Mouse (Mus musculus) liver, adult (tissue): ENCODE measurements around the gene Cdh13.

Experiments
- GATA4 ChIP-seq: IDR thresholded peaks from 2 replicates; pipeline ENCODE4 v1.6.1; 2014; ENCODE audit warnings: mild to moderate bottlenecking, low read length; ENCODE audit not compliant: insufficient replicate concordance

The Cdh13 gene

DNA sequence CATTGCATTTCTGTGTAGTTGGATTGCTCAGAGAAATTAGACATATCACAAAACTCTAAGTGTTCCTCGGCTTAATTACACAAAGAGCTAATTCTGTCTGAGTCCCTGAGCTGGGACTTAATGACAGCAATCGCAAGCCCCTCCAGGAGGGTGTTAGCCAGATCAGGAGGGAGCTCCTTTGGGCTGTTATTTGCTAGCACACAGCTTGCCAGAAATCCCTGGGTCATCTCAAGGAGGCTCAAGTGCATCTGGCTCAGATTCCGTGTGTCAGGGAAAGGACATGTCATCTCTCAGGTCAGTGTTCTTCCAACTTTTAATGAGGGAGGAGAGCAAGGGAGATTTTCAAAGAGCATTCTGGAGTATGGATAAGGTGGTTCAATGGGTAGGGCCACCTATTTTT lies 154.3 kb downstream of the Cdh13 start:
- TF ChIP-seq GATA4, result no peak

DNA sequence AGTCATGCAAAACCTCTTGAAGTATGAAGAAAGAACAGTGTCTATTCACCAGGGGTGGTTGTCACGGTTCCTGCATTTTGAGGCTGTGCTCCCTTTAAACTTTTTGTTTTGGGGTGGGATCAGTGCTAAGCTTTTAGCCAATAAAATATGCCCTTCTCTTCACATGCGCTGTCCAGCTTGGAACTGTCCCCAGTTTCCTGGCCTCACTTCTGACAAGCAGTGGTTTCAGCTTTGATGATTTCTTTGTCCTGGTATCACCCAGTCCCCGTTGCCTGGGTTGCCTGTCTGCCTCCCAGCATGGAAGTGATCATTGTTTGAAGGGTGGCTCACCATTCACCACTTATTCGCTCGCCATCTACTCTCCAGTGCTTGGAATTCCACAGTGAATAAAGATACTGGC lies 156.3 kb downstream of the Cdh13 start:
- no peak for TF ChIP-seq GATA4

DNA sequence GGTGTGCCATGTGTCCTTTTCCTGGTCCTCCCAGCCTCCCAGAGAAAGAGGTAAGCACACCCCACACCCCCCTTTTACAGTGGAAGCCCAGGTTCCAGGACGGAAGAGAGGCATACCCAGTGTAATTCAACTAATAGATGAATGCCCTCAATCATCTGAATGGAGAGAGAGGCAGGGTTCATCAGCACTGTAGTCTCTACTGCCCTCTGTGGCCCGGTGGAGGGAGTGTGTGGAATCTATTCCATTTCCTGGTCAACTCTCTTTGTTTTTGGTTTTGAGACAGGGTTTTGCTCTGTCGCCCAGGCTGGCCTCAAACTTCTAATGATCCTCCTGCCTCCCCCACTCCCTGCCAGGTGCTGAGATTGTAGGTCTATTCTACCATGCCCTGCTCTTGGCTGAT lies 159.8 kb downstream of the Cdh13 start:
- no peak for TF ChIP-seq GATA4

DNA sequence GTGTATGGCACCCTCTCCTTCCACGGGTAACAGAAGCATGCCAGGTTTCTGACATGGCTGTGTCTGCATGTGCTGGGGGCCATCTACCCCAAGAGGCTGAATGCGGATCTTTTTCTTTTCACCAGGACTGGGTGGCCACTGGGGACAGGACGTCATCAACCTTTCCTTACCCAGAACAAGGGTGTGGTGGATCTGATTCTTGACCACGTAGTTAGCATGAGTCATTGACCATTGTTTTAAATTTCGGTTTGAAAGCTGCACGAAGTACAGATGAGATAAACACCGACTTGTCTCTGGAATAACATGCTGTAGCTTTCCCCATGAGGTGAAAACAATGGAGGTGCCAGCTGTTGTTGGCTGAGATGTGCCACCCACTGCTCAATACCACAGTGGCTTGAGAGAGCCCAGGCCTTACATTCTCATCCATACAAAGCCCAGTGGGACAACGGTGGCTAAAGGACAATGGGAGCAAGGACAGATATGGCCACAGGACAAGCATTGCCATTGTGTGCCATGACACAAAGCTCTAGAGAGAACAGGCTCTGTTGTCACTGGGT lies 161.2 kb downstream of the Cdh13 start:
- no peak for TF ChIP-seq GATA4

DNA sequence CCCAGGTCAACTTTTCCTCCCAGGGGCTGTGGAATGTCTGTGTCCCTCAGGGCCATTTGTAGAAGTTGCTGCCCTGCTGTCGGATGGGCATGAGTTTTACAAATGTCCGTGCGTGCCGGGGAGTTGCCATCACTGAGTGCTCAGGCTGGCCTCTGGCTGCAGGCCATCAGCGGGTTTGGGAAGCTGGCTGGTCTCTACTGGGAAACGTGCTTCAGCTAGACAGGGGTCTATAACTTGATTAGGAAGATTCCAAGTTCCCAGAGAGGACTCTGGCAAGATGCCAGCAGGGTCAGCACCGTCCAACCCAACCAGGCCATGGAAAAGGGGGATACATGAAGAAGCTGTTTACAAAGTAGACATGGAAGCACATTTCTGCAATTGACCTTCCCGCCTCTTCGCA lies 163.0 kb downstream of the Cdh13 start:
- no peak for TF ChIP-seq GATA4

DNA sequence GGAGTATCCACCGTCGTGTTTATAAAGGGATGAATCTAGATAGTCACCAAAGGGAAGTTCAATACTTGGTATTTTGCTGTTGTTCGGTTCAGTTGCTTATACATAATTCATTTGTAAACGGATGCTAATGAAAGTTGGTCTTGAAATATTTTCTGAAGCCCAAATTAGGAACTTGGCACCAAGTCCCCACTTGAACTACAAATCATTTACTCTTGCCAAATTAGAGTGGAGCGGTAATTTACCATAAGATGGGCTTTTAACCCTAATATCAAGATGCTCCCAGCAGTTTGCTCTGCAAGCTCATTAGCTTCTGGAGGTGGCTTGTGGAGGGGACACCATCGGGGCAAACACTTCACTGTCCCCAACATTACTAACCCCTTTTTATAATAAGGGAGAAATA lies 164.5 kb downstream of the Cdh13 start:
- TF ChIP-seq GATA4, result no peak

DNA sequence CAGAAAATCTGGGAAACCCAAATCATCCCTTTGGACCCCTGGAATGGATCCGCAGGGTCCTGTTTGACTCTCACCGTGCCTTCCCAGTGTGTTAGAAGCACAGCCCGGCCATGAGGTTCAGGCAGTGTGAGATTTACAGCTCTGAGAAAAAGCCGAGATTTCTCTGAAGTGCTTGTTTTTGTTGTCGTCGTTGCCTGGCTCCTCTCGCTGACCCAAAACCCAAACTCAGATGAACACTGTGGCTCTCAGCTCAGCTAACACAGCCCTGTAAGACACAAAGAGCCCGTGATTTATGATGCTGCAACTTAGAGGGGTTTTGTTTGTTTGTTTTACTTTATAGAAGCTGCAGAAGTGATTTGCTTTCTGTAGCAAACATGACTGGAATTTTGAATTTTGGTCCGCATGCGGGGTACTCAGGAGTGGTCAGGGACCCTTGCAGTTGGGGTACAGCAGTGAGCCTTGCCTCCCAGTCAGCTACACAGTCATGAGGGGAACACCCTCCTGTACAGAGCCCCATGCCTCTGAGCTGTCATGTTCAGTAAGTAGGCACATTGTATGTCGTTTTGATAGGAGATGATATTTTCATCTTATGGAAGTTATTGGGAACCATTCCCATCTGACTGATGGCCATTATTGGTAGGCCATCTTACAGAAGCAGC lies 169.0 kb downstream of the Cdh13 start:
- no peak for TF ChIP-seq GATA4

DNA sequence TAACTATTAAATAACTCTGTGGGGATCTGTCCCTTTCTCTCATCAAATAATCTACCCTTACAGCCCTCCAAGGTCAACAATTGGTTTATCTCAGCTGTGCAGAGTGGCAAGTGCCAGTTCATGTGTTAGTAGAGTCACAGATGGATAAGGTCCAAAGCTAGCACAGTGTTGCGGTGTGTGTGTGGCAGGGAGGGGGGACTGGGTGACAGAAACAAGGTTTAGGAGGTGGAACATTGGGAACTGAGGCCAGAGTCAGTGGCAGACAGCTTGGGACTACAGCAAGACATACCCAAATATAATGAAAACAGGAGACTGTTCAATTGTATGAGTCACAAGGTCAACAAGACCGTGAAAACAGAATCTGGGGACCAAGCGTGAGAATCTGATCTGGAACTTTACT lies 171.7 kb downstream of the Cdh13 start:
- no peak for TF ChIP-seq GATA4

DNA sequence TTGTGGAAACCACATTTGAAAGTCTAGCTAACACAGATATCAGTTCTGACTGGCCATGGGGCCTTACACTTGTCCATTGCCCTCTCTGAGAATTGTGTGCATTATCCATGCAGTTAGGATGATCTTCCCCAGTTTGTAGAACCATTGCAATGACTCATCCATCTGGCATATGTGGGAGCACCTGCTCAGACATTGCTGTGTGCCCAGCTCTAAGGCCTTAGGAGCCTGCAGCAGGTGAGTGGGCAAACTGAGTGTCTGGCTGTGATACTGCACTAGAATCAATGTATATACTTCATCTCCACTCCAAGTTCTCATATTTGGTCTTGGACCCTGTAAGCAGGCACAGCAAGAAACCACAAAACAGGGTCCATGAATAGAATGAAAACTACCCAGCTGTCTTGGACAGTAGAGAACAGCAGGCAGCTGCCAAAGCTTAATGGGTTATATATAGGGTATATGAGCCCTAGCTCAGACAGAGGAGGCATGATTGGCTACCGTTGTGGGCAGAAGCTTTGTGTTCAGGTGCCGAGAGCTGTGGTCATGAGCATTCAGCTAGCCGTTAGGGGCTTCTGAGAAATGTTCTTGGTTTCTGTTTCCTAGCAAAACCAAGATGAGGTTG lies 181.9 kb downstream of the Cdh13 start:
- TF ChIP-seq GATA4, result no peak

DNA sequence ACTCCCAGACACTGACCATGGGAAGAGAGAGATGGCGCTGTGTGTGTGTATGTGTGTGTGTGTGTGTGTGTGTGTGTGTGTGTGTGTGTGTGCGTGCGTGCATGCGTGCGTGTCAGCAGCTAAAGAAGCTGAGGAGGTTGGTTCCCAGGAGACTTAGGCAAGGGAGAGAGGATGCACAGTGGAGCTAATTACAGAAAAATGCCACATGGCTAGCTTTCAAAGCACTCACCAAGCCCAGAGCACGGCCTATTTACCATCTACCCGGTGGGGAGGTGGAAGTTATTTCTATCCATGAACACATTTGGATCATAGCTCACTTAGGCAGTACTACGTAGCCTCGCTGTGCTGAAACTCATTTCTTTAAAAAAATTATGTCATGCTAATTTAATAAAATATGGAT lies 194.1 kb downstream of the Cdh13 start:
- TF ChIP-seq GATA4, result no peak

DNA sequence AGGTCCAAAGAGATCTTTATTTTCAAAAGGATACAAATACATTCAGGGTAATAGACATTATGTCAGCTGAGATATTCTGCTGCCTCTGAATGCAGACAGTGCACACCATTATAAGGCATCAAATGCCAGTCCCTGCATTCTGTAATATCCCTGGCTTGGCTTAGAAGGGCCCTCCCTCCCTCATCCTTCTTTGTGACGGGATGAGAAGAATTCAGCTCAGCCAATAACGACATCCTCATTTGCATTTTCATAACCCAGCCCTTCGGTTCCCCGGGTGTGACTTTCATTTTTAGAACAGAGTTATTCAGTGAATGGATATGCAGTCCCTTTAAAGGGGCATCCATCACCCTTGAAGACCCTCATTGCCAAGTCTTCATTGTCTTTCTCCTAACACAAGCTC lies 205.2 kb downstream of the Cdh13 start:
- TF ChIP-seq GATA4, result no peak

DNA sequence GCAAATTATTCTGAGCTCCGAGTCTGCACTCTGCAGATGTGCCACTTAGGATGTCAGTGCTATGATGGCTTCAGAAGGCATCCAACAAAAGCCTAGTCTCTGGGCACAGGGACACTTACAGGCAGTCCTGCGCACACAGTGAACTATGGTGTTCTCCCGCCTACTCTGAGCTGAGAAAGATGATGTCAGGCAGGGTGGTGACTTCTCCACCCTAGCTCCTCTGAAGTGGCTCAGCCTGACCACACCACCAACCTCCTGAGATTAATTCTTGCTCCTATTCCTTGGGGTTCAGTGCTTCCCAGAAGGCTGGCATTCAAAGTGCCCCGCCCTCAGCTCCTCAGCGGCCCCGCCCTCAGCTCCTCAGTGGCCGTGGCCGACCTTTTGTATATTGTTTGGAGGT lies 219.0 kb downstream of the Cdh13 start:
- no peak for TF ChIP-seq GATA4

DNA sequence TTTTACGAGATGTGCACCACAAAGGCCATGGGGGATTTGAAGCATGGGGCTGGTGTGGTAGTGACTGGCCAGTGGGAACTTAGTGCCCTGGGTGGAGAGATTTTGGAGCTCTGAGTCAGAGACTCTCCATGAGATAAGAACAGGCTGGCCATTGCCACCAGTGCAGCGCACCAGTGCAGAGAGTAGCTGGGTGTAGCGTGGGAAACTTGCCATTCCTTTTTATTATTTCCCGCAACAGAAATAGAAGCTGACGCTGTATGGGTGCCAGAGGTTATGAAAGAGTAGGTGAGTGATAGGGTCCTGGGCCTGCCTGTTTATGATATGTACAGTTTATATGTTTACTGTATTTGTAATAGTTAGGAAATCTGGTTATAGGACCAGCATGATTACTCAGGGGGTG lies 225.9 kb downstream of the Cdh13 start:
- TF ChIP-seq GATA4, result no peak

DNA sequence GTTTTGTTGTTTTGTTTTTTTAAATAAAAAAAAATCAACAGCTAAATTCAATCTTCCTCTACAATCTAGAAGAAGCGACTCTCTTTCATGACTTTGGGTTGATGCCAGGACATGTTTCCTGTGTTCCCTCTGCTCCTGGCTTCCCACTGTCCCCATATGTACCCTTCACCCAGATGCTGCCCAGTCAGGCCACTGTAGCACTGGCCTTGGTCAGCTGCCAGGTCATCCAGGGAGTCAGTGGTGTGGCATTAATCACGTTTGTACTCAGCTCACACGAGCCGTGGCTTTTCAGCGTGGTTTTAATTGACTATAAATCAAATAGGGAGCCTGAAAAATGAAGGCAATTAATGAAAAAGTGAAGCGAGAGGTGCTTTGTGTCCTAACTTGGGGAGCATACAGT lies 229.7 kb downstream of the Cdh13 start:
- no peak for TF ChIP-seq GATA4

DNA sequence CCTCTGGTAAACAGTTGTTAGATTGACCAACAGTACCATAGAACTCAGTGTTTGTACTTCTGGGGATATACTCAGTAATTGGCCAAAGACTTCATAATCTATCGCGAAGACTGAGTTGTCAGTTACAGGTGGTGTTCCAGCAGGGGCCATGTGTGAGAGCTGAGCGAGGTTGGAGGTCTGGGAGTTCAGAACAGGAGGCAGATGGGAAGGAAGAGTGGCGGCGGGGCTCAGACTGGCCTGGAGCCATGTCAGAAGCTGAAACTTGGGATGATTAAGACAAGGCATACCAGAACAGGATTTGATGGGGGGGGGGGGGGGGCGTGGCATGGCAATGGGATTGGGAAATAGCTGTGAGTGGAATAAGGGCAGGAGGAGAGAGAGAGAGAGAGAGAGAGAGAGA lies 232.1 kb downstream of the Cdh13 start:
- no peak for TF ChIP-seq GATA4

DNA sequence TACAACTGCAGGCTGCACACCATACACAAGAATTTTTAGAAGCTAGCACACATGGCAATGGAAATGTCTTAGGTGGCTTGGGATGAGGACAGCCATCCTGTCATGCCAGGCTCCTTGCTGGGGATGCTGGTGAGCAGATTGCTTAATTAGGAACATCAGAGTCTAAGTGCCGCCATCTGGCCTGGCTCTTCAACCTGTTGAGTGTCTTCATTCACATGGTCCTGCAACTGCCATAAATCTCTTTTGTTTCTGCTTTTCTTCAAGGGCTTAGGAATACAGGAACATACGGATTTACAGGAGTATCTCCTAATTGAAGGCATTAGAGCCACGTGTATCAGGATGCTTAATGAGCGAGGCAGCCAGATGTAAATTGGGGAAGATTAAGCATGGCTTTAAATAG lies 233.5 kb downstream of the Cdh13 start:
- no peak for TF ChIP-seq GATA4
